Mouse (Mus musculus) embryo, embryonic 10.5 days (tissue): ENCODE results near the gene Evx1.

Experiments used
- DNase-seq: peaks from one replicate; pipeline ENCODE4 v3.0.0-alpha.2; 2015; ENCODE audit warnings: low spot score

Gene Evx1

GRCm38 (mm10) chr6:52291021-52291860 lies 22.1 kb upstream of the Evx1 start:
- peak; percentile 67 for DNase-seq

GRCm38 (mm10) chr6:52292328-52292727 lies 21.0 kb upstream of the Evx1 start:
- no peak for DNase-seq

GRCm38 (mm10) chr6:52294616-52295015 lies 18.7 kb upstream of the Evx1 start:
- DNase-seq = no peak

GRCm38 (mm10) chr6:52298511-52298910 lies 14.8 kb upstream of the Evx1 start:
- DNase-seq = no peak

- DNase-seq = no peak
Measured at GRCm38 (mm10) chr6:52300806-52301205, 12.5 kb upstream of the Evx1 start.

- DNase-seq = no peak
Measured at GRCm38 (mm10) chr6:52303426-52303825, 9.9 kb upstream of the Evx1 start.

GRCm38 (mm10) chr6:52305877-52306389 lies 7.4 kb upstream of the Evx1 start:
- DNase-seq = peak; percentile 84

- no peak for DNase-seq
Measured at GRCm38 (mm10) chr6:52309766-52310165, 3.5 kb upstream of the Evx1 start.

- DNase-seq = peak; percentile 60
Measured at GRCm38 (mm10) chr6:52310366-52310765, 2.9 kb upstream of the Evx1 start.

- DNase-seq = peak; percentile 42
Measured at GRCm38 (mm10) chr6:52311661-52312557, 1.4 kb upstream of the Evx1 start.

- DNase-seq = peak; percentile 50
Measured at GRCm38 (mm10) chr6:52312558-52312915, 761 bp upstream of the Evx1 start.

- peak; percentile 62 for DNase-seq
Measured at GRCm38 (mm10) chr6:52314304-52315100, 1.2 kb downstream of the Evx1 start.

GRCm38 (mm10) chr6:52315441-52316412 lies 2.4 kb downstream of the Evx1 start:
- DNase-seq = peak; percentile 47

GRCm38 (mm10) chr6:52316413-52317184 lies 3.3 kb downstream of the Evx1 start:
- peak; percentile 35 for DNase-seq

- peak; percentile 44 for DNase-seq
Measured at GRCm38 (mm10) chr6:52317461-52318180, 4.3 kb downstream of the Evx1 start.

- no peak for DNase-seq
Measured at GRCm38 (mm10) chr6:52318271-52318670, 5.0 kb downstream of the Evx1 start.

GRCm38 (mm10) chr6:52319956-52320690 lies 6.8 kb downstream of the Evx1 start:
- peak; percentile 63 for DNase-seq
